Mouse (Mus musculus) heart, postnatal 14 days (tissue): ENCODE measurements at regions not wholly inside any gene's neighbourhood (a gene's known extent, or its start where the extent isn't known, plus 50 kb on each side); places are given as distances from the start of the nearest gene placed in this dataset.

ENCODE experiments used
- DNase-seq, 2 experiments: peaks; one replicate each; pipeline ENCODE4 v3.0.0; 2021 to 2022
- intact Hi-C: fragments of 180-260 bp; cut with DNase I; formaldehyde crosslinking; loops from one replicate; pipeline ENCODE4 v1.15.1; 2025

GRCm38 (mm10) chr1:154065336-154066329 is 135.4 kb upstream of the Zfp648 start:
- intact Hi-C loops: no loop called here
- DNase-seq: peak; percentile 56 to 60

- intact Hi-C loops: no loop called here
- DNase-seq: no peak
Measured at GRCm38 (mm10) chr1:154067856-154068255, 133.1 kb upstream of the Zfp648 start.

GRCm38 (mm10) chr1:154074270-154074669 is 126.7 kb upstream of the Zfp648 start:
- DNase-seq: no peak
- intact Hi-C loops: no loop called here

- intact Hi-C loops: loop anchor here (1.0 to 2.0 kb wide), 2 partner anchors 41 to 104 kb away; no protein-coding TSS in a partner anchor
- DNase-seq: no peak
Measured at GRCm38 (mm10) chr1:154076684-154077475, 124.1 kb upstream of the Zfp648 start.

- intact Hi-C loops: no loop called here
- peak; percentile 14 to 42 for DNase-seq
Measured at GRCm38 (mm10) chr1:154080505-154081380, 120.2 kb upstream of the Zfp648 start.

- intact Hi-C loops: no loop called here
- DNase-seq: no peak
Measured at GRCm38 (mm10) chr1:154086145-154086544, 114.8 kb upstream of the Zfp648 start.

- no peak for DNase-seq
- intact Hi-C loops: no loop called here
Measured at GRCm38 (mm10) chr1:154089815-154090214, 111.2 kb upstream of the Zfp648 start.

GRCm38 (mm10) chr1:154090521-154091490 is 110.2 kb upstream of the Zfp648 start:
- intact Hi-C loops: no loop called here
- no peak for DNase-seq

GRCm38 (mm10) chr1:154093549-154093948 is 107.4 kb upstream of the Zfp648 start:
- intact Hi-C loops: no loop called here
- no peak for DNase-seq

- intact Hi-C loops: no loop called here
- DNase-seq: no peak
Measured at GRCm38 (mm10) chr1:154094357-154094756, 106.6 kb upstream of the Zfp648 start.

GRCm38 (mm10) chr1:154096113-154096512 is 104.9 kb upstream of the Zfp648 start:
- no peak for DNase-seq
- intact Hi-C loops: no loop called here

GRCm38 (mm10) chr1:154096911-154097310 is 104.1 kb upstream of the Zfp648 start:
- no peak for DNase-seq
- intact Hi-C loops: no loop called here

GRCm38 (mm10) chr1:154097656-154098055 is 103.3 kb upstream of the Zfp648 start:
- intact Hi-C loops: no loop called here
- peak in 1 of 2 experiments; percentile 31 for DNase-seq

GRCm38 (mm10) chr1:154100556-154100955 is 100.4 kb upstream of the Zfp648 start:
- no peak for DNase-seq
- intact Hi-C loops: no loop called here

- intact Hi-C loops: no loop called here
- no peak for DNase-seq
Measured at GRCm38 (mm10) chr1:154101433-154101832, 99.6 kb upstream of the Zfp648 start.

- DNase-seq: no peak
- intact Hi-C loops: no loop called here
Measured at GRCm38 (mm10) chr1:154102191-154102590, 98.8 kb upstream of the Zfp648 start.

- peak; percentile 78 to 84 for DNase-seq
- intact Hi-C loops: no loop called here
Measured at GRCm38 (mm10) chr1:154102871-154103596, 98.0 kb upstream of the Zfp648 start.

- intact Hi-C loops: no loop called here
- DNase-seq: no peak
Measured at GRCm38 (mm10) chr1:154103597-154103923, 97.4 kb upstream of the Zfp648 start.
